Mouse (Mus musculus): ENCODE measurements around the gene Rad51b.

- TF ChIP-seq E2F4 (IDR thresholded peaks at IDR 0.05; ENCODE audit: insufficient replicate concordance, low read depth, low read length): no peak
- TF ChIP-seq POLR2A (IDR thresholded peaks at IDR 0.05; ENCODE audit: low read depth, low read length): no peak
- TF ChIP-seq SMC3 (IDR thresholded peaks at IDR 0.05; ENCODE audit: low read depth, low read length): no peak
- TF ChIP-seq POLR2AphosphoS2 (IDR thresholded peaks at IDR 0.05; ENCODE audit: low read depth, low read length): no peak
- TF ChIP-seq CTCF (conservative IDR thresholded peaks at IDR 0.05 in 1 of 2, IDR thresholded peaks at IDR 0.05 in 1 of 2; ENCODE audit: low read depth in 2 of 2, low read length in 2 of 2): no peak
- TF ChIP-seq ZMIZ1 (IDR thresholded peaks at IDR 0.05; ENCODE audit: low read depth, low read length): no peak
- no peak for TF ChIP-seq ZKSCAN1 (IDR thresholded peaks at IDR 0.05; ENCODE audit: borderline replicate concordance, low read depth, low read length)
- no peak for TF ChIP-seq MAZ (IDR thresholded peaks at IDR 0.05; ENCODE audit: low read depth, low read length)
- TF ChIP-seq MEF2A (IDR thresholded peaks at IDR 0.05; ENCODE audit: borderline replicate concordance, low read depth, low read length): no peak
- no peak for TF ChIP-seq MAFK (IDR thresholded peaks at IDR 0.05; ENCODE audit: insufficient replicate concordance, low read length)
- no peak for TF ChIP-seq ZNF384 (IDR thresholded peaks at IDR 0.05; ENCODE audit: low read depth, low read length)
- no peak for TF ChIP-seq TBP (conservative IDR thresholded peaks at IDR 0.05; ENCODE audit: low read depth, low read length)
- TF ChIP-seq ETS1 (conservative IDR thresholded peaks at IDR 0.05; ENCODE audit: low read depth, low read length): no peak
Observed at GRCm38 (mm10) chr12:79499809-79500208, 202.7 kb downstream of the Rad51b start.
